Mouse (Mus musculus) adrenal gland, postnatal 36 days (tissue): ENCODE data around the gene Gad2. TPM values are rescaled to one million over a fixed set of nuclear protein-coding genes. Genes with fewer than 3 reads are reported as not detected.

Experiments used
- DNase-seq, 2 experiments: peaks; one replicate each; pipeline ENCODE4 v3.0.0; 2021; ENCODE audit warnings: mixed read lengths in 1 of 2
- total RNA-seq, 2 experiments: library from RNA; stranded (reverse); gene quantifications; 2 replicates each; pipeline ENCODE4 v1.2.3; 2021

Gad2 gene
- total RNA-seq, 2 experiments from 2014 or later: not detected

GRCm38 (mm10) chr2:22646134-22646533, 24.1 kb downstream of the Gad2 start:
- no peak for DNase-seq

DNA sequence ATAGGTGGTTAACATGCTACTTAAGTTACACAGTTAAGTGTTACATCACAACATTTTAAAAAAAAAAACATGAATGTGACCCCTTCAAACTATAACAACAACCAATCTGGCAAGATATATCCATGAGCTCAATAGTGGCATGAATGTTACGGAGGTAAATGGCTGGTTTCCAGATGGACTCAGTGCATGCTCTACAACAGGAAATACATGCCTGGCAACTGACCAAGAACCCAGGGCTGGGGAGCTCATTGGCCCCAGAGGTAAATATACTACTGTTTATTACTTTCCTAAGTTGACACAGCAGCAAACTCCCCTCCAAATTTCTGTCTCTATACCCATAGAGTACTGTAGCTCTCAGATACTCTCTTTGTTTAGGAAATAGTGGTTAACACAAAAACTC, 26.4 kb downstream of the Gad2 start:
- DNase-seq: no peak

GRCm38 (mm10) chr2:22651826-22652225, 29.8 kb downstream of the Gad2 start:
- DNase-seq: no peak

- no peak for DNase-seq
Observed at GRCm38 (mm10) chr2:22663731-22664130, 41.7 kb downstream of the Gad2 start.

- peak; percentile 3 to 17 for DNase-seq
Observed at GRCm38 (mm10) chr2:22670415-22670814, 48.4 kb downstream of the Gad2 start.

DNA sequence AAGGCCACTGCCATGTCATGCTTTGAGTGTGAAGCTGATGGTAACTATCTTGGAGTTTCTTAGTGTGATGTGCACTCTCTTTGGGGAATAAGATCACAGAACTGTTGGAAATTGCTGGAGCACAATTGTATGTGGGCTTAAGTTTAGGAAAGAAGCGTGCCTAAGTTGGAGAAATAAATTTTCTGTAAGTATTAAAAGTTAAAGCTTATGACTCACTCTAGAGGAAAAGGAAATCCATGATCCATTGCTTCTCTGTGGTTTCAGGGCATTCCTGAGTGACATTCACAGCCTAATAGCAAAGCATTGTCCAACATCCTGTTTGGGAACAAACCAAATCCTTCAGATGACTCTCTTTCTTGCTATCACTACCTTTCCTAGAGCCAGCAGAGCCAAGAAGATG, 49.3 kb downstream of the Gad2 start:
- no peak for DNase-seq

GRCm38 (mm10) chr2:22677066-22677465, 55.1 kb downstream of the Gad2 start:
- no peak for DNase-seq

GRCm38 (mm10) chr2:22679944-22680343, 57.9 kb downstream of the Gad2 start:
- DNase-seq: peak; percentile 15 to 26

GRCm38 (mm10) chr2:22689969-22690368, 68.0 kb downstream of the Gad2 start:
- no peak for DNase-seq

DNA sequence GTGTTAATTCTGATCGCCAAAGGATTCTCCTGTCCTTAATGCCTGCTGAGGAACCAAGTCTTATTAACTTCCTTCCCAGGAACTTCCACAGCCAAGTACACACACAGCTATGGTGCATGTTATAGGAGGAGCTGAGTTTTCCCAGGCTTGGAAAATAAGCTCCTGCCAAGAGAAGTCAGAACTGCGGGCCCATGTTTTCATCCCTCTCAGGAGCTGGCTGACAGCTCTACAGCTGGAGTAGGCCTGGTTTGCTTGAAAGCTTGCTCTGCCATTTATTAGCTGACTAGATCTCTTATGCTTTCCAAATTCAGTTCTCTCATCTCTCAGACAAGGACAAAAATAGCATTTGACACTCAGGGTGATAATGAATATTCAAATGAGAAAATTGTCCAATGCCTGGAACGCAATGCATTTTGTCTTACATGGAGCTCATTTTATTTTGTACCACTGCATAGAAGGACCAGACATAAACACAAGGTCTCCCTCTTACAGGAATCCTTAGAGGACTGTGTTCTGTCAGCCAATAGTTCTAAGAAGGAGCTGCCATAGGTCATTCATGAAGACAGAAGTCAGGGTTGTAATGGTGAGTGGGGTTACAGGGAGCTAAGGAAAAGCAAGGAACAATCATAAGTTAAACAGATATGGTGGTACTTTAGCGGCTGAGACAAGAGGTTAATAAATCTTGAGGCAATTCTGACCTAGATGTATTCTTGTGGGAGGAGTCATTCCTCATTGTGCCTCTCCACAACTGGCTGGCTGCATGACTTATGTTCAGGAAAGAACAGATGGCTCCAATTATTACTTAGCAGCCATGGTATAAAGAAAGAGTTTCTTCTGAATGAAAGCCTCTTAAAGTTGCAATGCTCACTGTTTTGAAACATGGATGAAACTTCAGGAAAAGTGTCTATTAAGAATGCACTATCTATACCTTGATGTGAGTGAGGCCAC, 83.0 kb downstream of the Gad2 start:
- no peak for DNase-seq

GRCm38 (mm10) chr2:22706233-22706632, 84.2 kb downstream of the Gad2 start:
- no peak for DNase-seq

- DNase-seq: peak; percentile 38 to 68
Observed at GRCm38 (mm10) chr2:22721522-22722470, 99.8 kb downstream of the Gad2 start.

DNA sequence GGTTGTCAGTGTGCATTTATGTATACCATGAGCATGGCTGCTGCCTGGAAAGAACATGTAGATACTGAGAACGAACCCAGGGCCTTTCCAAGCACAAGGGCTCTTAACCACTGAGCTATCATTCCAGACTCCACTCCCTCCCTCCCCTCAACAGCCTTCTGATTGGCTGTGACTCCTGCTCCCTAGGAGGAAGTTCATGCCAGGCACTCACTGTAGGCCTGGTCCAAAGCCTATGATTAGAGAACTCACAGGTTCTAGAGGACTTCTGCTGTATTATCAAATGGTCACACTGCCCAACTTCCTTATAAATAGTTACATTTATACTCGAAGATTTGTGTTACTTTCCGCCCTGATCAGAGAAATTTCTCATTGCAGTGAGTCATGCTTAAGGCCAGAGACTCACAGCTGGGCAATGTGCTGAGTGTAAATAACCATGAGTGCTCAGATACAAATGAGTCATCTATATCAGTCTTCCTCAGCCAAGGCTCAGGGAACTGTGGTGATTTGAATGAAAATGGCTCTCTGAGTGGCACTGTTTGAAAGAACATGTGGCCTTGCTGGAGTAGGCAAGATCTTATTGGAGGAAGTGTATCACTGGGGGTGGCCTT, 102.0 kb downstream of the Gad2 start:
- DNase-seq: peak; percentile 12 to 24

DNA sequence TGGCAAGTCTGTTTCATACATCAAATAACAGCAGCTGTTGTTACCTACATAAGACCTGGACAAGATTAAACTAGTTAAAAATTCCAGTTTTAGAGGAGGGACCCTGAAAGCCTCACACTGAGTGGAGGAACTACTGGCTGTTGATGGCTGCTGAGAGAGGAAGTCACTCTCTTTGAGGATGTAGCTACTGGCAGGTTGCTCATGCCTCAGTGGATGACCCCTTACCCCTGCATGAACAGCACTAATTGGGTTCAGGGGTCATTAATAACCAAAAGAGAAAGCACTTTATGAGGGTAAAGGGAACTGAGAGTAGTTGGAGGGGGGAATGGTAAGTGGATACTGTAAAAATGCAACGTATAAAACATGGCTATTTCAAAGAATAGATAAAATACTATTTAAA, 105.1 kb downstream of the Gad2 start:
- no peak for DNase-seq

DNA sequence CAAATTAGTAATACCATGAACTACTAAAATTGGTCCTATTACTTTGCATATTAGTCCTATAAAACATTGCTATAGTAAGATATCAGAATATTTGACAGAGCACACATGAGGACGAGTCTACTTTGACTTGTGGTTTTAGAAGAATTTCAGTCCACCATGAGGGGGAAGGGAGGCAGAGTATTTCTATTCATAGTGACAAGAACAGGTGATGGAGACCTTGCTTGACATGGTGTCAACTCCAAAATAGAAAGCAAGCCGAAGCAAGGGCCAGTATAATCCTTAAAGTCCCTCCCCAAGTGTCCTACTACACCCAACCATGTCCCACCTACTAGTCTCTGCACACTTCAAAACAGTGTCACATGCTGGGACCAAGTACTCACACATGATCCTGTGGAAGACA, 114.1 kb downstream of the Gad2 start:
- DNase-seq: no peak

DNA sequence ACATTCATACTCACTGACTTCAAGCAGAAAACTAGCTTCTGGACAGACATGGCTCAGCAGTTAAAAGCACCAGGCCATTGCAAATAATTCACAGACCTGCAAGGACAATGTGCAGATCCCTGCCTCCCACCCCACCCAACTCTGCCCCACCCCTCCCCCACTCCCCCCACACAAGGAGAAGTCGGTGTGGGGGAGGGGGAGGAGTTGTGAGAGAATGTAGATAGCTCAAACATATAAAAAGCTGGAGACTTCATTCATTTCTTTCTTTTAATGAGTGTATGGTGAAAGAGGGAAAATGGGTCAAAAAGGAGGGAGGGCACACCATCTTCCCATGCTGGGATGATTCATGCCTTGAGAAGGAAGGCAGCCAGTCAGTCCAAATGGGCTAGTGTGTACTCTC, 117.4 kb downstream of the Gad2 start:
- DNase-seq: no peak

DNA sequence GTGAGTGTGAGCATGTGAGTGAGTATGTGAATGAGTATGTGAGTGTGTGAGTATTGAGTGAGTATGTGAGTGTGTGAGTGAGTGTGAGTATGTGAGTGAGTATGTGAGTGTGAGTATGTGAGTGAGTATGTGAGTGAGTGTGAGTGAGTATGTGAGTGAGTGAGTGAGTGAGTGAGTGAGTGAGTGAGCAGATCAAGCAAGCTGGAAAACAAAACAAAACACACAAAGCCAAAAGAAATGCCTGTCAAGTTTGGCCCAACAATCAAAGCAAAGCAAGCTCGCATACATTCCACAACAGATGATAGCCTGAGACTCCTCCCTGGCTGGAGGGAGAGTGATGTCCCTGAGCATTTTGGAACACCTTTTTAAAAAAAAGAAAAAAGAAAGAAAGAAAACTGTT, 118.4 kb downstream of the Gad2 start:
- no peak for DNase-seq

- no peak for DNase-seq
Observed at GRCm38 (mm10) chr2:22741222-22741621, 119.2 kb downstream of the Gad2 start.
